Mouse (Mus musculus) olfactory bulb, adult 2 months (tissue): ENCODE data around the gene Slc22a5.
"Not testable (repeated sequence)": the region's sequence is repeated elsewhere in the genome, so short reads cannot be mapped to it uniquely, and the experiment has no call there.

Experiments
- CTCF ChIP-seq: fragments of 200-500 bp; IDR thresholded peaks from 2 replicates; pipeline ENCODE4 v1.5.1; 2012; ENCODE audit warnings: low read depth, mild to moderate bottlenecking, low read length, moderate library complexity; ENCODE audit not compliant: insufficient read depth
- POLR2A ChIP-seq: fragments of 200-500 bp; IDR thresholded peaks from 2 replicates; pipeline ENCODE4 v1.6.1; 2012; ENCODE audit warnings: mild to moderate bottlenecking, low read depth, low read length, moderate library complexity; ENCODE audit not compliant: insufficient read depth

- peak; percentile 30; the same call in 1 of the 2 replicates for TF ChIP-seq CTCF
- not testable (repeated sequence) for TF ChIP-seq POLR2A
Measured at GRCm38 (mm10) chr11:53858761-53859580, 32.5 kb downstream of the Slc22a5 start, which contains the start of gene Gm12216.
